Mouse (Mus musculus): Measurements from ENCODE around the gene Rp2. TPM values are rescaled to one million over a fixed set of nuclear protein-coding genes. Genes with fewer than 3 reads are reported as not detected.
"Not testable (repeated sequence)": the region's sequence is repeated elsewhere in the genome, so short reads cannot be mapped to it uniquely, and the experiment has no call there.

The Rp2 gene
- 1 to 10 TPM; 4.0 to 6.8 (median 5.3) TPM for total RNA-seq (2022)

- peak; percentile 41 to 62 for DNase-seq (ENCODE audit: low spot score in 2 of 2)
Observed at GRCm38 (mm10) chrX:20364391-20365365, at the start of gene Rp2. Rp2 (plus strand) TSS chrX:20364481.

GRCm38 (mm10) chrX:20332756-20333155 is 31.5 kb upstream of the Rp2 start:
- no peak for DNase-seq (ENCODE audit: low spot score in 2 of 2)

- no peak for DNase-seq (ENCODE audit: low spot score in 2 of 2)
Observed at GRCm38 (mm10) chrX:20335722-20336121, 28.6 kb upstream of the Rp2 start.

- DNase-seq (ENCODE audit: low spot score in 2 of 2), result no peak
Observed at GRCm38 (mm10) chrX:20344980-20345379, 19.3 kb upstream of the Rp2 start.

- no peak for DNase-seq (ENCODE audit: low spot score in 2 of 2)
Observed at GRCm38 (mm10) chrX:20346355-20346754, 17.9 kb upstream of the Rp2 start.

- not testable (repeated sequence) for DNase-seq (ENCODE audit: low spot score in 2 of 2)
Observed at GRCm38 (mm10) chrX:20350241-20350640, 14.0 kb upstream of the Rp2 start.

- no peak for DNase-seq (ENCODE audit: low spot score in 2 of 2)
Observed at GRCm38 (mm10) chrX:20355283-20355682, 9.0 kb upstream of the Rp2 start.

- no peak for DNase-seq (ENCODE audit: low spot score in 2 of 2)
Observed at GRCm38 (mm10) chrX:20356309-20356708, 8.0 kb upstream of the Rp2 start.

GRCm38 (mm10) chrX:20366036-20366435 is 1.8 kb downstream of the Rp2 start:
- no peak for DNase-seq (ENCODE audit: low spot score in 2 of 2)

GRCm38 (mm10) chrX:20379347-20380014 is 15.2 kb downstream of the Rp2 start:
- DNase-seq (ENCODE audit: low spot score in 2 of 2), result no peak

GRCm38 (mm10) chrX:20382260-20382659 is 18.0 kb downstream of the Rp2 start:
- no peak for DNase-seq (ENCODE audit: low spot score in 2 of 2)

- no peak for DNase-seq (ENCODE audit: low spot score in 2 of 2)
Observed at GRCm38 (mm10) chrX:20387006-20387405, 22.7 kb downstream of the Rp2 start.

- not testable (repeated sequence) for DNase-seq (ENCODE audit: low spot score in 2 of 2)
Observed at GRCm38 (mm10) chrX:20391964-20392363, 27.7 kb downstream of the Rp2 start.

- DNase-seq (ENCODE audit: low spot score in 2 of 2), result no peak
Observed at GRCm38 (mm10) chrX:20392942-20393341, 28.7 kb downstream of the Rp2 start.

- no peak for DNase-seq (ENCODE audit: low spot score in 2 of 2)
Observed at GRCm38 (mm10) chrX:20404068-20404467, 39.8 kb downstream of the Rp2 start.

- no peak for DNase-seq (ENCODE audit: low spot score in 2 of 2)
Observed at GRCm38 (mm10) chrX:20406909-20407308, 42.6 kb downstream of the Rp2 start.

GRCm38 (mm10) chrX:20407676-20408075 is 43.4 kb downstream of the Rp2 start:
- DNase-seq (ENCODE audit: low spot score in 2 of 2), result no peak

- no peak for DNase-seq (ENCODE audit: low spot score in 2 of 2)
Observed at GRCm38 (mm10) chrX:20411382-20411781, 47.1 kb downstream of the Rp2 start.

- DNase-seq (ENCODE audit: low spot score in 2 of 2), result no peak
Observed at GRCm38 (mm10) chrX:20412221-20412620, 47.9 kb downstream of the Rp2 start.

- no peak for DNase-seq (ENCODE audit: low spot score in 2 of 2)
Observed at GRCm38 (mm10) chrX:20414885-20415622, 50.8 kb downstream of the Rp2 start.

- DNase-seq (ENCODE audit: low spot score in 2 of 2), result no peak
Observed at GRCm38 (mm10) chrX:20418461-20418860, 54.2 kb downstream of the Rp2 start.

GRCm38 (mm10) chrX:20419536-20419935 is 55.3 kb downstream of the Rp2 start:
- DNase-seq (ENCODE audit: low spot score in 2 of 2), result no peak
